Mouse (Mus musculus) forebrain, embryonic 10.5 days (tissue): ENCODE measurements around the gene Eefsec. TPM values are rescaled to one million over a fixed set of nuclear protein-coding genes. Genes with fewer than 3 reads are reported as not detected.

ENCODE experiments used
- DNase-seq: peaks from one replicate; pipeline ENCODE4 v3.0.0-alpha.2; 2017; ENCODE audit warnings: low spot score; ENCODE audit errors: extremely low spot score
- H3K27ac ChIP-seq: fragments of 300-500 bp; sonication (generic); 2 replicates; pipeline ENCODE4 v1.5.1; 2016; ENCODE audit warnings: mild to moderate bottlenecking
- H3K27me3 ChIP-seq: fragments of 300-500 bp; sonication (generic); 2 replicates; pipeline ENCODE4 v1.6.1; 2016; ENCODE audit warnings: mild to moderate bottlenecking; ENCODE audit not compliant: poor library complexity, severe bottlenecking
- H3K36me3 ChIP-seq: fragments of 300-500 bp; sonication (generic); replicated peaks from 2 replicates; pipeline ENCODE4 v1.6.1; 2016; ENCODE audit warnings: mild to moderate bottlenecking, moderate library complexity
- H3K4me1 ChIP-seq: fragments of 300-500 bp; sonication (generic); 2 replicates; pipeline ENCODE4 v1.6.1; 2016
- H3K4me3 ChIP-seq: fragments of 300-500 bp; sonication (generic); 2 replicates; pipeline ENCODE4 v1.5.1; 2016; ENCODE audit warnings: mild to moderate bottlenecking, moderate library complexity
- H3K9me3 ChIP-seq: fragments of 300-500 bp; sonication (generic); 2 replicates; pipeline ENCODE4 v1.6.1; 2016; ENCODE audit warnings: mild to moderate bottlenecking, moderate library complexity
- WGBS: fragments of 180-500 bp; shearing (Covaris S2); methylation state at CpG from one replicate; pipeline ENCODE4 v1.1.7; 2016; 5-methylcytosine and 5-hydroxymethylcytosine counted together
- polyA plus RNA-seq: library from polyadenylated mRNA; unstranded; fragments of >200 nt; fragmentation: Nextera tagmentation; extraction: Ambion mirVana; gene quantifications from 2 replicates; pipeline ENCODE4 v1.2.1, GENCODE M21; 2016

Eefsec gene
- polyA plus RNA-seq, 1 experiment from 2014 or later, result 38.6 TPM

GRCm38 (mm10) chr6:88313937-88314336, 132.4 kb downstream of the Eefsec start:
- Histone ChIP-seq H3K27me3 (no peaks in the 10 kb centered on the region), H3K9me3 (no peaks in the 10 kb centered on the region), H3K4me3 (no peak overlapping the region), H3K36me3 (no peaks in the 10 kb centered on the region), H3K27ac (no peak overlapping the region), H3K4me1 (peaks cover 13% of the 10 kb centered on the region)
- 82% methylated on average over 9 of the region's 9 CpGs for WGBS
- no peak for DNase-seq

DNA sequence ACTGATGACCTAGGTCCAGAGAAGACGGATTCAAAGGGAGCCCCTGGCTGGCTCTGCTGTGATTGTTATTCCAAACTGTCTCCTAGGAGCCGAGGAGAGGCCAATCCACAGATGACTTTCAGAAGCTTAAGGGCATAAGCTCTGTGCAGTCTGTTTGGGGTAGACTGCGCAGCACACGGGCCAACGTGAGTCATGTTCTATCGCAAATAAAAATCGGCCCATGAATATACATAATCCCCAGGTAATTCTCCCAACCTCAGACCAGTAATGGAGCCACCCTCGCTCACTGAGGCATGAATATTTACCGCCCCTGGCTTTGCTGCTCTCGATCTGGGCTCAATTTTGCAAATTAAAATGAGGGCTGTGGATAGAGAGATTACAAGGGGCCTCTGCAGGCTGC, 134.7 kb downstream of the Eefsec start:
- WGBS, result 87% methylated on average over 10 of the region's 10 CpGs
- Histone ChIP-seq H3K27me3 (no peaks in the 10 kb centered on the region), H3K27ac (no peak overlapping the region), H3K4me3 (no peak overlapping the region), H3K9me3 (no peaks in the 10 kb centered on the region), H3K4me1 (peaks cover 13% of the 10 kb centered on the region), H3K36me3 (no peaks in the 10 kb centered on the region)
- DNase-seq, result no peak

- Histone ChIP-seq H3K4me1 (peaks cover 4% of the 10 kb centered on the region; the same call in 1 of the 2 replicates), H3K27me3 (no peaks in the 10 kb centered on the region)
- 90% methylated on average over 4 of the region's 4 CpGs for WGBS
Observed at GRCm38 (mm10) chr6:88306100-88306746, 140.1 kb downstream of the Eefsec start.

GRCm38 (mm10) chr6:88301234-88301633, 145.1 kb downstream of the Eefsec start:
- Histone ChIP-seq H3K36me3 (peaks cover 17% of the 10 kb centered on the region), H3K4me1 (peaks cover 17% of the 10 kb centered on the region), H3K4me3 (no peak overlapping the region), H3K27me3 (no peaks in the 10 kb centered on the region), H3K9me3 (no peaks in the 10 kb centered on the region), H3K27ac (no peak overlapping the region)
- no peak for DNase-seq
- WGBS, result 79% methylated on average over 7 of the region's 7 CpGs

More at GRCm38 (mm10) chr6:88306100-88306746, 140.1 kb downstream of the Eefsec start:
- H3K4me3 ChIP-seq, result no peak overlapping the region
- no peak for DNase-seq
- H3K9me3 ChIP-seq, result no peaks in the 10 kb centered on the region
- H3K36me3 ChIP-seq, result no peaks in the 10 kb centered on the region
- no peak overlapping the region for H3K27ac ChIP-seq

DNA sequence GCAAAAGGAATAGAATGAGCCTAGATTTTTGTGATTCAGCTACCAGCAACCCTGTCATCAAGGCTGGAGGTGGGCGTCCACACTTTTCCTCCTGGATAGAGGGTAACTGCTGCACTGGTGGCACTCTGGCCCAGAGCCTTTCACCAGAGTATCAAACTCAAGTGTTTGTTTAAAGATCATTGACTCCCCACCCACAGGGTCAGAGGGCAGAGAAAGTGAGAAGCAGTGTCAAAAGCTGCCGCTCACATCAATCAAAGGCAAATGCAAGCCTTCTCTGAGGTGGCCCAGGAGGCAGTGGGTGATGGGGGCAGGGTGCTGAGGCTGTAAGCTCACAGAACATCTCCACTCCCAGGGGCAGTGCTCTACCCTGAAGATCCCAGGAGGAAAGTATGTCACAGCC, 146.8 kb downstream of the Eefsec start:
- Histone ChIP-seq H3K36me3 (peaks cover 17% of the 10 kb centered on the region), H3K4me1 (peaks cover 17% of the 10 kb centered on the region), H3K4me3 (no peak overlapping the region), H3K27ac (no peak overlapping the region), H3K9me3 (no peaks in the 10 kb centered on the region), H3K27me3 (no peaks in the 10 kb centered on the region)
- WGBS, result 62% methylated on average over 2 of the region's 2 CpGs
- DNase-seq, result no peak

DNA sequence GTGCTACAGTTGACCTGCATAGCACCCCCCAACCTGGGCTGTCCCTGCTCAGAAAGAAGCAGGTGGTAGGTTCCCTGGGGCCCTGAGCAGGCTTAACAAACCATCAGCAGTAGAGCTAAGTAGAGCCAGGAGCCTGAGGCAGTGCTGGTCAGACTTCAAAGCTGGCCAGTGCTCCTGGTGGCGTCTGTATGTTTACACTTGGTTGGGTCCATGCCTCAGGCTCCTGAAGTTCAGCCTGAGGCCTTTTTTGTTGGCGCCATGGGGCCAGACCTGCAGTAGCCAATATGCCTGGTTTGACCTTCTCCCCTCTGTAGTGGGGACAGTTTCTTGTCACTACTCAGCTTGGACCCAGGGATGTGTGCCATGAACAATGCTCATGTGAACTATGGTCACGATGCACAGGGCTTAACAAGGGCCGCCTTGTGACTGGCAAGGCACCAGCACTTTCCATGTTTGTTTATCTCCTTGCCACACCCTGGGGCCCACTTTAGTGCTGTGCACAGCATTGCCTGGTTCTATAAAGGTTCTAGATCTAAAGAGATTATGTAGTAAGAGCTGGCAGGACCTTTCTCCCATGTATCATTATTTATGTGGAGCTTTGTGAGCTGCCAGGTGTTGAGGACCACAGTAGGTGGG, 153.9 kb downstream of the Eefsec start:
- Histone ChIP-seq H3K9me3 (no peaks in the 10 kb centered on the region), H3K36me3 (peaks cover 18% of the 10 kb centered on the region), H3K4me3 (no peak overlapping the region), H3K27me3 (no peaks in the 10 kb centered on the region), H3K4me1 (peaks cover 6% of the 10 kb centered on the region; the same call in 1 of the 2 replicates), H3K27ac (no peak overlapping the region)
- WGBS, result 78% methylated on average over 4 of the region's 4 CpGs
- no peak for DNase-seq

DNA sequence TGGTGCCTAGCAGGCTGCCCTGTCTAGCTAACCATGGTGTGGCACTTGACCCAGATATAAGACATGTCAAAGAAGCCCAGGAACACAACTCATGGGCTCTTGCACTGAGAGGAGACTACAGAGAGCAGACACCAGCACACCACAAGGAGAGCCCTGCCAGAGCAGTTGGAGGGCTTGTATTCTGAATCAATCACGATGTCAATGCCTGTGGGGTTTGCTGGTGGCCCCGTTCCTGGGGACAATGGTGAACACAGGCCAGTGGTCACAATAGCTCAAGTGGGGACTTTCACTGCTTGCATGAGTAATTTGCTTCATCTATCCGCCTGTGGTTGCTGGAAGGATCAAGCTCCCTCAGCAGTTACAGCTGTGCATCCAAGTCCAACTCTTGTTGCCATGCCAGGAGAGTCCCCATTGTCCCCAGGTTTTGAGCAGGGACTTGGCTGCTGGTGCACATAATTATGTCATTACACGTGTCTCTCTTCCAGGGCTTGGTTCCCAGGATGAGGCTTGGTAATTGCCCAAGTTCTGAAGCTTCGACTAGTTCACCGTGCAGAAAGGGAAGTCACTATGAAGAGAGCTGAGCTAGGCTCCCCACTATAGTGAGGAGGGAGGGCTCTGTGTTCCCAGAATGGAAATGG, 156.1 kb downstream of the Eefsec start:
- Histone ChIP-seq H3K4me3 (no peak overlapping the region), H3K36me3 (peaks cover 9% of the 10 kb centered on the region), H3K27me3 (no peaks in the 10 kb centered on the region), H3K27ac (no peak overlapping the region), H3K4me1 (peaks cover 6% of the 10 kb centered on the region; the same call in 1 of the 2 replicates), H3K9me3 (no peaks in the 10 kb centered on the region)
- WGBS, result 87% methylated on average over 6 of the region's 6 CpGs
- no peak for DNase-seq

- WGBS, result 83% methylated on average over 2 of the region's 2 CpGs
- Histone ChIP-seq H3K27me3 (no peaks in the 10 kb centered on the region), H3K4me3 (no peak overlapping the region), H3K36me3 (peaks cover 3% of the 10 kb centered on the region; the same call in 1 of the 2 replicates), H3K9me3 (no peaks in the 10 kb centered on the region), H3K4me1 (no peaks in the 10 kb centered on the region), H3K27ac (no peak overlapping the region)
- DNase-seq, result no peak
Observed at GRCm38 (mm10) chr6:88278141-88278540, 168.2 kb downstream of the Eefsec start.

GRCm38 (mm10) chr6:88277242-88277641, 169.1 kb downstream of the Eefsec start:
- no peak for DNase-seq
- Histone ChIP-seq H3K9me3 (no peaks in the 10 kb centered on the region), H3K36me3 (peaks cover 3% of the 10 kb centered on the region; the same call in 1 of the 2 replicates), H3K27ac (no peak overlapping the region), H3K4me3 (no peak overlapping the region), H3K27me3 (no peaks in the 10 kb centered on the region), H3K4me1 (no peaks in the 10 kb centered on the region)
- WGBS, result 88% methylated on average over 4 of the region's 4 CpGs

- Histone ChIP-seq H3K27ac (no peak overlapping the region), H3K9me3 (no peaks in the 10 kb centered on the region), H3K36me3 (no peaks in the 10 kb centered on the region; the same call in 1 of the 2 replicates), H3K4me3 (no peak overlapping the region), H3K27me3 (no peaks in the 10 kb centered on the region), H3K4me1 (no peaks in the 10 kb centered on the region)
- no peak for DNase-seq
- WGBS, result 90% methylated on average over 4 of the region's 4 CpGs
Observed at GRCm38 (mm10) chr6:88276221-88276620, 170.1 kb downstream of the Eefsec start.

GRCm38 (mm10) chr6:88274623-88275022, 171.7 kb downstream of the Eefsec start:
- 92% methylated on average over 6 of the region's 6 CpGs for WGBS
- H3K9me3 ChIP-seq, result no peaks in the 10 kb centered on the region
- no peaks in the 10 kb centered on the region; the same call in none of the 2 replicates for H3K36me3 ChIP-seq

DNA sequence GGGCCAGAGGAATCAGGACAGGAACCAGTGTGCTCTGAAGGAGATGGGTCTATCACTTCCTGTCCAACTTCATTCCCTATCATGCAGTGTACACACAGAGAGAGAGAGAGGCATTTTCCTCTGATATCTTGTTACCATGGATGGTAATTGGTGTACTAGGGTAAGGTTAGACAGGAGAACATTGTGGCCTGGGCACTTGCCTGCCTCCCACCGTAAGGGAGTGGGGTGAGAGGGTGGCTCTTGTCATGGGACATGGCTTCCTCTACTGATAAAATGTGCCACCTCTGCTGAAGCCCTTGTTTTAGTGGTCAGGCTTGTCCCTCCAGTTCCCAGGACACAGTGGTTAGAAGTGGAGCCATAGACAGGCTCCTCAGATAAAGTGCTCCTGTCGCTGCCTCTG, 178.4 kb downstream of the Eefsec start:
- Histone ChIP-seq H3K27ac (no peak overlapping the region), H3K4me3 (no peak overlapping the region), H3K4me1 (peaks cover 5% of the 10 kb centered on the region), H3K9me3 (no peaks in the 10 kb centered on the region), H3K27me3 (no peaks in the 10 kb centered on the region), H3K36me3 (no peaks in the 10 kb centered on the region; the same call in 1 of the 2 replicates)
- WGBS, result 86% methylated on average over 2 of the region's 2 CpGs
- DNase-seq, result no peak

More at GRCm38 (mm10) chr6:88274623-88275022, 171.7 kb downstream of the Eefsec start:
- H3K27ac ChIP-seq, result no peak overlapping the region
- no peak for DNase-seq
- no peaks in the 10 kb centered on the region for H3K27me3 ChIP-seq
- no peak overlapping the region for H3K4me3 ChIP-seq
- no peaks in the 10 kb centered on the region for H3K4me1 ChIP-seq

DNA sequence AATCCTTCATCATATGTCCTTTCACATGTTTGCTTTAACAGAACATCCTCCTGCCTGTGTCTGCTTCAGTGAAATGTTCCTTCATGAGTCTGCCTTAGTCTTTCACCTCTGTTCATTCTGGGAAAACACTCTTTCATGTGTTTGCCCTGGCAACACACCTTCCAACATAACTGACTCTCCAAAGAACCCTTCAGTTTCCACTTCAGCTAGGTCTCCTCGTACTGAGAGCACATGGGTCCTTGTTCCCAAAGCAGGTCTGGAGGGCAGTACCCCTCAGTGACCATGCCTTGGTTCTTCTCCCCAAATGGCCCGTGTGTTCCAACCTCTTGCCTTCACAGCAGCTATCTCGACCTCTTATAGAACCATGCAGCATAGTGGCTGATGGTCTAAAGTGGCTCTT, 179.3 kb downstream of the Eefsec start:
- no peak overlapping the region for H3K27ac ChIP-seq
- peaks cover 14% of the 10 kb centered on the region for H3K4me1 ChIP-seq
- no peaks in the 10 kb centered on the region for H3K9me3 ChIP-seq
- no peaks in the 10 kb centered on the region for H3K27me3 ChIP-seq
- WGBS, result 91% methylated on average over 3 of the region's 3 CpGs
- H3K4me3 ChIP-seq, result no peak overlapping the region
- DNase-seq, result no peak
- H3K36me3 ChIP-seq, result no peaks in the 10 kb centered on the region; the same call in 1 of the 2 replicates
